Mouse (Mus musculus): ENCODE measurements around the gene Elfn1.

- no peak for TF ChIP-seq CTCF (IDR thresholded peaks at IDR 0.05; ENCODE audit: control insufficient read depth, insufficient read depth, low read length)
- TF ChIP-seq POLR2A (IDR thresholded peaks at IDR 0.05; ENCODE audit: borderline replicate concordance, control insufficient read depth, low read depth, low read length): no peak
These were observed 18.4 kb upstream of the Elfn1 start for GRCm38 (mm10) chr5:139889370-139889769.

Measured in bone marrow, adult 2 months (tissue).